Comparison of ENCODE assay signal across 8 mouse cellular contexts in the genomic region with DNA sequence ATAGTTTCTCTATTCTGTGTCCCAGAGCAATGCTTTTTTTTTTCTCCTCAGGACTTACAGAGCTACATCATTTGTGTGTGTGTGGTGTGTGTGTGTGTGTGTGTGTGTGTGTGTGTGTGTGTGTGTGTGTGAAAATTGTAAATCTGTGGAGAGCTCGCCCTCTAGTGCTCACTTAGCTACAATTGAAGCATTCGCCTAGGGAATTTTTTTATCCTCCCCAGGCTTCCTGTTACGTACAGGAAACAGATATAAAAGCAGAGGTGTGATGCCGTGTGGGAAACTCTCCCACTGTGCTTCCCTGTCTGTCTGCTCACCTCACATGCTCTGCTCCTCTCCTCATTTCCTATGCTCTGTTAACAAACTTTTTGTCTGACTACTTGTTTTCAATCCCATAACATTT. TPM values are rescaled to one million over a fixed set of nuclear protein-coding genes. Genes with fewer than 3 reads are reported as not detected.
DNase-seq lines count a peak whose midpoint lies in the region; ATAC-seq and TF ChIP-seq lines count a peak whose summit lies in the region.

No protein-coding gene starts in this region.

- H3K4me2 ChIP-seq in CH12.LX (ENCODE audit: insufficient read depth, low read depth, poor library complexity, severe bottlenecking): no peak overlapping the region
- H3K4me2 ChIP-seq in kidney, embryonic 15.5 days: peak overlapping the region; percentile 46
- H3K4me2 ChIP-seq in forebrain, embryonic 15.5 days (replicated peaks): no peak overlapping the region

- no peak overlapping the region for H3K4me3 ChIP-seq in CH12.LX (replicated peaks in 1 of 3; ENCODE audit: low read depth in 2 of 3, low read length in 2 of 3, poor library complexity in 1 of 3)
- peak overlapping the region; percentile 16; the same call in 1 of the 2 replicates for H3K4me3 ChIP-seq in gastrocnemius, adult 2 months
- H3K4me3 ChIP-seq in kidney, embryonic 15.5 days (replicated peaks): peak overlapping the region; percentile 17; the same call in 1 of the 2 replicates
- H3K4me3 ChIP-seq in limb, embryonic 10.5 days: no peak overlapping the region
- H3K4me3 ChIP-seq in forebrain, embryonic 15.5 days: no peak overlapping the region

- H3K79me2 ChIP-seq in CH12.LX (replicated peaks; ENCODE audit: control insufficient read depth, extremely low read depth, insufficient read depth, poor library complexity, severe bottlenecking): no peaks in the 10 kb centered on the region

- no peaks in the 10 kb centered on the region for H3K27me3 ChIP-seq in CH12.LX (replicated peaks)
- H3K27me3 ChIP-seq in kidney, embryonic 15.5 days: no peaks in the 10 kb centered on the region
- no peaks in the 10 kb centered on the region for H3K27me3 ChIP-seq in limb, embryonic 10.5 days (ENCODE audit: low read depth, poor library complexity, severe bottlenecking)
- no peaks in the 10 kb centered on the region for H3K27me3 ChIP-seq in forebrain, embryonic 15.5 days

- peaks cover 48 to 85% of the 10 kb centered on the region in 2 experiments for H3K36me3 ChIP-seq in CH12.LX (replicated peaks in 1 of 2; ENCODE audit: control insufficient read depth in 1 of 2, insufficient read depth in 1 of 2, low read length in 1 of 2)
- peaks cover 51% of the 10 kb centered on the region for H3K36me3 ChIP-seq in kidney, embryonic 15.5 days
- peaks cover 41% of the 10 kb centered on the region for H3K36me3 ChIP-seq in limb, embryonic 10.5 days
- peaks cover 15% of the 10 kb centered on the region for H3K36me3 ChIP-seq in forebrain, embryonic 15.5 days

- intact Hi-C loops in gastrocnemius, adult 2 months (cut with DNase I): no loop called here

- dilution Hi-C loops in CH12.LX (cut with MboI; ENCODE audit: extremely low pct_ligation_motif_present, extremely low pct_unique_long_range_greater_than_20kb, low sequenced_read_pairs): no loop called here

- ATAC-seq in kidney, embryonic 15.5 days (replicated peaks; ENCODE audit: low FRiP score): no peak
- ATAC-seq in forebrain, embryonic 15.5 days (replicated peaks): no peak

- TF ChIP-seq RAD21 in CH12.LX (IDR thresholded peaks at IDR 0.05; ENCODE audit: low read depth, low read length): peak; percentile 28

- no peak for TF ChIP-seq POLR2A in CH12.LX (IDR thresholded peaks at IDR 0.05; ENCODE audit: low read depth, low read length)

- peaks cover 0 to 5% of the 10 kb centered on the region in 2 experiments; a peak in 2 of 4 replicates for H3K4me1 ChIP-seq in CH12.LX (ENCODE audit: control insufficient read depth in 1 of 2, insufficient read depth in 2 of 2)
- H3K4me1 ChIP-seq in kidney, embryonic 15.5 days: no peaks in the 10 kb centered on the region
- peaks cover 3% of the 10 kb centered on the region for H3K4me1 ChIP-seq in limb, embryonic 10.5 days
- no peaks in the 10 kb centered on the region for H3K4me1 ChIP-seq in forebrain, embryonic 15.5 days

- no peak for TF ChIP-seq EP300 in CH12.LX (IDR thresholded peaks at IDR 0.05; ENCODE audit: low read length)

- no peaks in the 10 kb centered on the region for H3K9me3 ChIP-seq in CH12.LX (replicated peaks; ENCODE audit: low read length)
- no peaks in the 10 kb centered on the region for H3K9me3 ChIP-seq in kidney, embryonic 15.5 days (replicated peaks)
- no peaks in the 10 kb centered on the region for H3K9me3 ChIP-seq in limb, embryonic 10.5 days (replicated peaks)
- no peaks in the 10 kb centered on the region for H3K9me3 ChIP-seq in forebrain, embryonic 15.5 days

- WGBS in kidney, embryonic 15.5 days: 29% methylated on average over 4 of the region's 4 CpGs
- 59% methylated on average over 4 of the region's 4 CpGs for WGBS in limb, embryonic 10.5 days
- 41% methylated on average over 4 of the region's 4 CpGs for WGBS in forebrain, embryonic 15.5 days

- no peak overlapping the region for H3K27ac ChIP-seq in CH12.LX (ENCODE audit: insufficient read depth, low read depth)
- H3K27ac ChIP-seq in gastrocnemius, adult 2 months: peak overlapping the region; percentile 38; the same call in 1 of the 2 replicates
- no peak overlapping the region for H3K27ac ChIP-seq in kidney, embryonic 15.5 days
- no peak overlapping the region for H3K27ac ChIP-seq in limb, embryonic 10.5 days
- H3K27ac ChIP-seq in forebrain, embryonic 15.5 days (replicated peaks): no peak overlapping the region

- DNase-seq in 416B (ENCODE audit: low read depth) (peak; percentile 89), CH12.LX (ENCODE audit: extremely low read depth) (peak; percentile 27)
- peak; percentile 25 to 40 for DNase-seq in cerebellum, adult 18-20 months
- DNase-seq in gastrocnemius, adult 2 months: peak; percentile 35
- peak; percentile 42 for DNase-seq in limb, embryonic 10.5 days (ENCODE audit: low spot score)
- DNase-seq in retina, postnatal 7 days (ENCODE audit: low read depth, low spot score): peak; percentile 33

- no peak overlapping the region for H3K9ac ChIP-seq in CH12.LX (ENCODE audit: insufficient read depth, low read depth)
- H3K9ac ChIP-seq in kidney, embryonic 15.5 days: no peak overlapping the region
- H3K9ac ChIP-seq in forebrain, embryonic 15.5 days (replicated peaks): no peak overlapping the region

- peak in 1 of 2 experiments; percentile 57; a peak in 2 of 4 replicates for TF ChIP-seq CTCF in CH12.LX (conservative IDR thresholded peaks at IDR 0.05 in 1 of 2, IDR thresholded peaks at IDR 0.05 in 1 of 2; ENCODE audit: low read depth in 2 of 2, low read length in 2 of 2)
- peak; percentile 44 for TF ChIP-seq CTCF in gastrocnemius, adult 2 months (IDR thresholded peaks at IDR 0.05)

- in situ Hi-C loops in CH12.LX (cut with MboI; ENCODE audit: low pct_ligation_motif_present, low pct_unique_long_range_greater_than_20kb, low sequenced_read_pairs): no loop called here

TF ChIP-seq in CH12.LX, 34 proteins besides CTCF, POLR2A, EP300 and RAD21:
- TF ChIP-seq SMC3 (IDR thresholded peaks at IDR 0.05; ENCODE audit: low read depth, low read length) (peak; percentile 4; the same call in 1 of the 2 replicates), ELF1 (IDR thresholded peaks at IDR 0.05; ENCODE audit: low read depth, low read length) (no peak), ZNF384 (IDR thresholded peaks at IDR 0.05; ENCODE audit: low read depth, low read length) (0 out of 2 replicates have a peak, but pooled peaks have one; percentile 38), MAFK (IDR thresholded peaks at IDR 0.05; ENCODE audit: insufficient replicate concordance, low read length) (no peak)

RNA-seq across cellular contexts. Expression of a gene that starts 55.6 kb away (rescaled TPM):
- total RNA-seq in CH12.LX (2012; rRNA removed) (550 and 590 TPM in 2 replicates), CH12.LX (2014; rRNA removed) (477 and 507 TPM in 2 replicates)
- 268 and 271 TPM in 2 replicates for polyA plus RNA-seq in CH12.LX (2012; ENCODE audit: insufficient read length, low read depth)
- total RNA-seq in gastrocnemius, adult 2 months (2021): 10 to 100 TPM; 32.6 to 48.8 TPM
- polyA plus RNA-seq in kidney, embryonic 15.5 days (2015; fragmentation: Nextera tagmentation; extraction: Ambion mirVana): 631 and 634 TPM in 2 replicates
- polyA plus RNA-seq in limb, embryonic 10.5 days (2016; fragmentation: Nextera tagmentation; extraction: Ambion mirVana): 501 and 523 TPM in 2 replicates
- polyA plus RNA-seq in forebrain, embryonic 15.5 days (2015; fragmentation: Nextera tagmentation; extraction: Ambion mirVana): 327 and 355 TPM in 2 replicates

Comparison
In these comparisons a context has a peak if more than half of its experiments do, and no peak if none do; other contexts are left out.
1. DNase-seq: peak in every context shown above with its lines; median percentile 89 in 416B; 42 in limb, embryonic 10.5 days; 35 in gastrocnemius, adult 2 months; 33 in retina, postnatal 7 days; 32 in cerebellum, adult 18-20 months; 27 in CH12.LX.
2. H3K4me3 ChIP-seq: peak in gastrocnemius, adult 2 months (single experiment) and kidney, embryonic 15.5 days (single experiment); none in CH12.LX (0 of 3), limb, embryonic 10.5 days (single experiment) and forebrain, embryonic 15.5 days (single experiment).